Mouse (Mus musculus): Measurements from ENCODE around the gene Ppif.
A peak's percentile ranks its signal among the peaks of the same experiment; 100 is the strongest.

Ppif gene

GRCm38 (mm10) chr14:25695059-25695458 lies 1.1 kb downstream of the Ppif start:
- DNase-seq (ENCODE audit: low spot score in 2 of 2), result peak; percentile 11 to 19

- no peak for DNase-seq (ENCODE audit: low spot score in 2 of 2)
Measured at GRCm38 (mm10) chr14:25696356-25696755, 2.4 kb downstream of the Ppif start.

- DNase-seq (ENCODE audit: low spot score in 2 of 2), result no peak
Measured at GRCm38 (mm10) chr14:25701986-25702385, 8.0 kb downstream of the Ppif start.

GRCm38 (mm10) chr14:25707691-25708181 lies 13.8 kb downstream of the Ppif start:
- peak in 1 of 2 experiments; percentile 35 for DNase-seq (ENCODE audit: low spot score in 2 of 2)

GRCm38 (mm10) chr14:25708451-25708850 lies 14.5 kb downstream of the Ppif start:
- no peak for DNase-seq (ENCODE audit: low spot score in 2 of 2)

GRCm38 (mm10) chr14:25708917-25709316 lies 15.0 kb downstream of the Ppif start:
- DNase-seq (ENCODE audit: low spot score in 2 of 2), result no peak

GRCm38 (mm10) chr14:25710073-25710472 lies 16.1 kb downstream of the Ppif start:
- DNase-seq (ENCODE audit: low spot score in 2 of 2), result no peak

GRCm38 (mm10) chr14:25710681-25711080 lies 16.7 kb downstream of the Ppif start:
- no peak for DNase-seq (ENCODE audit: low spot score in 2 of 2)

- DNase-seq (ENCODE audit: low spot score in 2 of 2), result no peak
Measured at GRCm38 (mm10) chr14:25711177-25711576, 17.2 kb downstream of the Ppif start.

- no peak for DNase-seq (ENCODE audit: low spot score in 2 of 2)
Measured at GRCm38 (mm10) chr14:25711602-25712001, 17.6 kb downstream of the Ppif start.

- DNase-seq (ENCODE audit: low spot score in 2 of 2), result no peak
Measured at GRCm38 (mm10) chr14:25713443-25713842, 19.5 kb downstream of the Ppif start.

- DNase-seq (ENCODE audit: low spot score in 2 of 2), result no peak
Measured at GRCm38 (mm10) chr14:25716528-25716927, 22.6 kb downstream of the Ppif start.

- no peak for DNase-seq (ENCODE audit: low spot score in 2 of 2)
Measured at GRCm38 (mm10) chr14:25717718-25718117, 23.8 kb downstream of the Ppif start.

- DNase-seq (ENCODE audit: low spot score in 2 of 2), result no peak
Measured at GRCm38 (mm10) chr14:25718471-25718870, 24.5 kb downstream of the Ppif start.

- peak in 1 of 2 experiments; percentile 56 for DNase-seq (ENCODE audit: low spot score in 2 of 2)
Measured at GRCm38 (mm10) chr14:25719371-25719770, 25.4 kb downstream of the Ppif start.

GRCm38 (mm10) chr14:25720962-25721707 lies 27.2 kb downstream of the Ppif start:
- no peak for DNase-seq (ENCODE audit: low spot score in 2 of 2)

GRCm38 (mm10) chr14:25725032-25725497 lies 31.1 kb downstream of the Ppif start:
- no peak for DNase-seq (ENCODE audit: low spot score in 2 of 2)

GRCm38 (mm10) chr14:25725690-25726089 lies 31.7 kb downstream of the Ppif start:
- DNase-seq (ENCODE audit: low spot score in 2 of 2), result no peak

GRCm38 (mm10) chr14:25726226-25727148 lies 32.5 kb downstream of the Ppif start:
- DNase-seq (ENCODE audit: low spot score in 2 of 2), result peak; percentile 38 to 58

GRCm38 (mm10) chr14:25727149-25727510 lies 33.2 kb downstream of the Ppif start:
- DNase-seq (ENCODE audit: low spot score in 2 of 2), result no peak

- DNase-seq (ENCODE audit: low spot score in 2 of 2), result no peak
Measured at GRCm38 (mm10) chr14:25734736-25735716, 41.1 kb downstream of the Ppif start.
